Mouse (Mus musculus): ENCODE measurements around the gene Pcgf3. TPM values are rescaled to one million over a fixed set of nuclear protein-coding genes. Genes with fewer than 3 reads are reported as not detected.

The Pcgf3 gene
- polyA plus RNA-seq, 1 experiment from 2014 or later, result 35.6 TPM

- H3K9ac ChIP-seq (replicated peaks; ENCODE audit: low read depth, low read length), result no peak overlapping the region
- peaks cover 1% of the 10 kb centered on the region for H3K4me1 ChIP-seq (replicated peaks; ENCODE audit: control insufficient read depth, insufficient read depth, low read length)
- ATAC-seq, result no peak
- H3K27ac ChIP-seq (ENCODE audit: low read length), result no peak overlapping the region
- WGBS, result 72% methylated on average over 7 of the region's 7 CpGs
- peaks cover 4% of the 10 kb centered on the region for H3K36me3 ChIP-seq (ENCODE audit: control insufficient read depth, insufficient read depth)
- H3K4me2 ChIP-seq (ENCODE audit: low read length), result no peak overlapping the region
- no peaks in the 10 kb centered on the region for H3K27me3 ChIP-seq (replicated peaks; ENCODE audit: control insufficient read depth, insufficient read depth, low read length)
- H3K9me3 ChIP-seq (ENCODE audit: control insufficient read depth, low read length), result no peaks in the 10 kb centered on the region
- no peak overlapping the region for H3K4me3 ChIP-seq (replicated peaks; ENCODE audit: low read length)
Measured at GRCm38 (mm10) chr5:108543516-108544291, 82.7 kb downstream of the Pcgf3 start.

DNA sequence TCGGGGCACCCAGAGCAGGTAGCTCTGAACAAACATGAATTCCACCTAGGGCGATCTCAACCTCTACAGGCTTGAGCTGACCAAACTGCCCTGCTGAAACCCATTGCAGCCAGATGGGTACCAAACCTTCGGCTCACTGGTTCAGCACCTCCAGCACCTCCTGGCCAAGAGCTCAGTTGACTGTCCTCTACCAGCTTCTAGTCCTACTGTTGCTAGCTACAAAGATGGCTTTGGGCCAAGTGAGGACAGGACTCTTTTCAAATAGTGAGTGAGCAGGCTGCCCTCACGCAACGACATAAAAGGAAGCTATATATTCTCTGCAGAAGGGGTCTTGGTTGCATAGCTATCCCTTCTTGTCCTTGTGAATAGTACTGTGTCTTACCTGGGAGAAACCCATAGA is 86.6 kb downstream of the Pcgf3 start:
- no peak overlapping the region for H3K9ac ChIP-seq (replicated peaks; ENCODE audit: low read depth, low read length)
- H3K27ac ChIP-seq (ENCODE audit: low read length), result no peak overlapping the region
- no peaks in the 10 kb centered on the region; the same call in 1 of the 2 replicates for H3K36me3 ChIP-seq (ENCODE audit: control insufficient read depth, insufficient read depth)
- 90% methylated on average over 5 of the region's 5 CpGs for WGBS
- peaks cover 10% of the 10 kb centered on the region for H3K4me1 ChIP-seq (replicated peaks; ENCODE audit: control insufficient read depth, insufficient read depth, low read length)
- H3K9me3 ChIP-seq (ENCODE audit: control insufficient read depth, low read length), result no peaks in the 10 kb centered on the region
- no peak overlapping the region for H3K4me3 ChIP-seq (replicated peaks; ENCODE audit: low read length)
- ATAC-seq, result no peak
- H3K4me2 ChIP-seq (ENCODE audit: low read length), result no peak overlapping the region
- peaks cover 7% of the 10 kb centered on the region; the same call in 1 of the 2 replicates for H3K27me3 ChIP-seq (replicated peaks; ENCODE audit: control insufficient read depth, insufficient read depth, low read length)

- Histone ChIP-seq H3K4me1 (replicated peaks; ENCODE audit: control insufficient read depth, insufficient read depth, low read length) (peaks cover 10% of the 10 kb centered on the region), H3K36me3 (ENCODE audit: control insufficient read depth, insufficient read depth) (no peaks in the 10 kb centered on the region), H3K4me3 (replicated peaks; ENCODE audit: low read length) (peak overlapping the region; percentile 65), H3K27me3 (replicated peaks; ENCODE audit: control insufficient read depth, insufficient read depth, low read length) (peaks cover 7% of the 10 kb centered on the region; the same call in 1 of the 2 replicates), H3K9ac (replicated peaks; ENCODE audit: low read depth, low read length) (peak overlapping the region; percentile 82), H3K9me3 (ENCODE audit: control insufficient read depth, low read length) (no peaks in the 10 kb centered on the region), H3K27ac (ENCODE audit: low read length) (no peak overlapping the region), H3K4me2 (ENCODE audit: low read length) (peak overlapping the region; percentile 84)
- WGBS, result 18% methylated on average over 7 of the region's 7 CpGs
- ATAC-seq, result peak; percentile 19; the same call in 1 of the 2 replicates
Measured at GRCm38 (mm10) chr5:108549137-108549488, 88.1 kb downstream of the Pcgf3 start.

DNA sequence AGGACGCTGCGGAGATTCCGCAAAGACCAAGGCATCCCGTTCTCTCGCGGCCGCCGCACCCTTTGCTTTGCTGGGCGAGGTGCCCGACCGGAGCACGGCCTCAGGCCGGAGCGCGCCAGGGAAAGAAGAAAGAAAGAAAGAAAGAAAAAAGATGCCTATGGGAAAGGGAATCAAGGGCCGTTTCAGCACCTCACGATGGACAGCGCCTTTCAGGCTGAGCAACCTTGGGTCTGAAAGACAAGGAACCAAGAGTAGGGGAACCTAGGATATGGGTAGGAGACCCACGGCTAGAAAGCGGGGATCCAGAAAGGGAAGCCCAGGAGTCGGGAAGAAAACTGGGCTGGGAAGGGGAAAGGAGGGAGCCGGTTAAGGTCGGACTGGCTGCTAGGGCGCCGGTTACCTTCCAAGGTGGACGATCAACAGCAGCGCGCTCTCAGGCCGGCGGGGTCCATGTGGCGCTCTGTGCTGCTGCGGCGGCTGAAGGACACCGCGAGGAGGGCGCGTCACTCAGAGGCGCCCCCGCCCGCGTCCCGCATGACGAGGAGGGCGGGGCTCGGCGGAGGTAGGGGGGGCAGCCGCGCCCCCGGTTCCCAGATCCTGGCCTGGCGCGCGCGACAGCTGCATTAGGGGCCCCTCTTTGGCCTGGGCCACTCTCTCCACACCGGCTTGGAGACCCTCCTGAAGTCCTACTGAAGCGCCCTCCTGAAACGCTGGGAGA is 88.6 kb downstream of the Pcgf3 start, which contains the start of gene Cplx1:
TSS of gene Cplx1 (minus strand) at position 536 of the 718 bp plus-strand sequence.
- Histone ChIP-seq H3K36me3 (ENCODE audit: control insufficient read depth, insufficient read depth) (no peaks in the 10 kb centered on the region), H3K4me1 (replicated peaks; ENCODE audit: control insufficient read depth, insufficient read depth, low read length) (peaks cover 10% of the 10 kb centered on the region), H3K27ac (ENCODE audit: low read length) (peak within 1 kb of the TSS; percentile 24; the same call in 1 of the 2 replicates), H3K4me2 (ENCODE audit: low read length) (peak within 1 kb of the TSS; percentile 84), H3K9me3 (ENCODE audit: control insufficient read depth, low read length) (no peaks in the 10 kb centered on the region), H3K4me3 (replicated peaks; ENCODE audit: low read length) (peak within 1 kb of the TSS; percentile 65), H3K9ac (replicated peaks; ENCODE audit: low read depth, low read length) (peak within 1 kb of the TSS; percentile 82), H3K27me3 (replicated peaks; ENCODE audit: control insufficient read depth, insufficient read depth, low read length) (peaks cover 7% of the 10 kb centered on the region; the same call in 1 of the 2 replicates)
- under 1% methylated on average over 56 of the region's 56 CpGs for WGBS
- peak; percentile 93 for ATAC-seq

DNA sequence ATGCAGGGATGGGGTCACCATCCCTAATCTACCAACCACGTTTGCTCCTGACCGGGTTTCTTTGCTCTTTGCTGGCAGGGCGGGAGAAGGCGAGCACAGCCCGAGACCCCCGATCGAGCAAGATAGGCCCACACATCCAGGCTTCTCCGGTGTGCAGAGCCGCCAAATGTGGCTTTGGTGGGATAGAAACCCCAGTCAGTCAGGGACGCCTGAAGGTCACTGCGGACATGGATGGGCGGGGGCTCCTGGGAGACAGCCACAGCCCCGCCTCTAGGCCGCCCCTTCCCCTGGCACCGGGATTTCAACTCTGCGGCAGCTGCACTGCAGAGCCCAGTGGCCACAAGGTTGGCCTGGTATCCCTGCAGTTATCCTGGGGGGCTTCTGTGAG is 89.2 kb downstream of the Pcgf3 start:
- peak; percentile 66 for ATAC-seq
- H3K4me1 ChIP-seq (replicated peaks; ENCODE audit: control insufficient read depth, insufficient read depth, low read length), result peaks cover 10% of the 10 kb centered on the region
- H3K4me2 ChIP-seq (ENCODE audit: low read length), result peak overlapping the region; percentile 84
- H3K27ac ChIP-seq (ENCODE audit: low read length), result peak overlapping the region; percentile 24; the same call in 1 of the 2 replicates
- WGBS, result 1% methylated on average over 16 of the region's 16 CpGs
- no peaks in the 10 kb centered on the region for H3K36me3 ChIP-seq (ENCODE audit: control insufficient read depth, insufficient read depth)
- H3K9ac ChIP-seq (replicated peaks; ENCODE audit: low read depth, low read length), result peak overlapping the region; percentile 82
- no peaks in the 10 kb centered on the region for H3K9me3 ChIP-seq (ENCODE audit: control insufficient read depth, low read length)
- peak overlapping the region; percentile 65 for H3K4me3 ChIP-seq (replicated peaks; ENCODE audit: low read length)
- peaks cover 7% of the 10 kb centered on the region; the same call in 1 of the 2 replicates for H3K27me3 ChIP-seq (replicated peaks; ENCODE audit: control insufficient read depth, insufficient read depth, low read length)

DNA sequence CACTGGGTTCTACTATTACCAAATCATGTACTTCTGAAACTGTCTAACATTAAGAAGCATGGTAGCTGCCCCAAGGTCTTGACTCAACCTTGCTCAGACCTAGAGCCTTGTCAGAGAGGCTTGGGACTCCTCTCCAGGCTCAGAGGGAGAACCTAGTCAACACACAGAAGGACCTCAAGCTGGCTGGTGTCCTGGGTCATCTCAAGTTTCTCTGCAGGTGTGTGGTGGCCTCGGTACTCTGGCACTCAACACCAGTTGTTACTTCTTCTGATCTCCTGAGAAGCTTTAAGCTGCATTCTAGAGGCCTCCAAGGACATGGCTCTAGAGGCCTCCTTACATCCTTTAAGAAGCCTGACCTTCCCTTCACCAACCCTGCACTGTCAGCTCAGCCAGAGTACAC is 93.0 kb downstream of the Pcgf3 start:
- ATAC-seq, result no peak

More for the DNA sequence above, 93.0 kb downstream of the Pcgf3 start:
- H3K27ac ChIP-seq (ENCODE audit: low read length), result no peak overlapping the region
- H3K27me3 ChIP-seq (replicated peaks; ENCODE audit: control insufficient read depth, insufficient read depth, low read length), result peaks cover 7% of the 10 kb centered on the region; the same call in 1 of the 2 replicates
- H3K4me2 ChIP-seq (ENCODE audit: low read length), result no peak overlapping the region
- H3K9me3 ChIP-seq (ENCODE audit: control insufficient read depth, low read length), result no peaks in the 10 kb centered on the region
- H3K36me3 ChIP-seq (ENCODE audit: control insufficient read depth, insufficient read depth), result no peaks in the 10 kb centered on the region
- WGBS, result 79% methylated on average over 1 of the region's 1 CpGs
- peaks cover 5% of the 10 kb centered on the region for H3K4me1 ChIP-seq (replicated peaks; ENCODE audit: control insufficient read depth, insufficient read depth, low read length)
- H3K9ac ChIP-seq (replicated peaks; ENCODE audit: low read depth, low read length), result no peak overlapping the region
- no peak overlapping the region for H3K4me3 ChIP-seq (replicated peaks; ENCODE audit: low read length)

Other genes with a start within 250 kb of the Pcgf3 start
- 44.3 and 52.8 TPM in 2 replicates for gene Dr1, start 192.3 kb upstream of the Pcgf3 start, polyA plus RNA-seq (2015; fragmentation: Nextera tagmentation; extraction: Ambion mirVana)
- 6.8 and 7.5 TPM in 2 replicates for gene Pigg, start 148.6 kb upstream of the Pcgf3 start, polyA plus RNA-seq (2015; fragmentation: Nextera tagmentation; extraction: Ambion mirVana)
- gene Gm42517, start 93.3 kb upstream of the Pcgf3 start, polyA plus RNA-seq (2015; fragmentation: Nextera tagmentation; extraction: Ambion mirVana), result 1.2 and 1.4 TPM in 2 replicates
- 0.20 TPM in 1 of 2 replicates, not detected in the other for gene Pde6b, start 72.8 kb upstream of the Pcgf3 start, polyA plus RNA-seq (2015; fragmentation: Nextera tagmentation; extraction: Ambion mirVana)
- gene Atp5k, start 26.8 kb upstream of the Pcgf3 start, polyA plus RNA-seq (2015; fragmentation: Nextera tagmentation; extraction: Ambion mirVana), result 296 and 299 TPM in 2 replicates
- 0.08 TPM in 1 of 2 replicates, not detected in the other for gene Mfsd7a, start 12.3 kb upstream of the Pcgf3 start, polyA plus RNA-seq (2015; fragmentation: Nextera tagmentation; extraction: Ambion mirVana)
- 108 and 112 TPM in 2 replicates for gene Cplx1, start 88.8 kb downstream of the Pcgf3 start, polyA plus RNA-seq (2015; fragmentation: Nextera tagmentation; extraction: Ambion mirVana)
- gene Gak, start 168.5 kb downstream of the Pcgf3 start, polyA plus RNA-seq (2015; fragmentation: Nextera tagmentation; extraction: Ambion mirVana), result 58.2 and 60.3 TPM in 2 replicates
- gene Tmem175, start 168.5 kb downstream of the Pcgf3 start, polyA plus RNA-seq (2015; fragmentation: Nextera tagmentation; extraction: Ambion mirVana), result 24.9 and 25.7 TPM in 2 replicates
- 9.6 and 13.2 TPM in 2 replicates for gene Idua, start 199.1 kb downstream of the Pcgf3 start, polyA plus RNA-seq (2015; fragmentation: Nextera tagmentation; extraction: Ambion mirVana)
- gene Dgkq, start 208.4 kb downstream of the Pcgf3 start, polyA plus RNA-seq (2015; fragmentation: Nextera tagmentation; extraction: Ambion mirVana), result 26.5 and 31.9 TPM in 2 replicates
- gene Slc26a1, start 214.3 kb downstream of the Pcgf3 start, polyA plus RNA-seq (2015; fragmentation: Nextera tagmentation; extraction: Ambion mirVana), result 2.3 and 2.4 TPM in 2 replicates
- gene Fgfrl1, start 231.2 kb downstream of the Pcgf3 start, polyA plus RNA-seq (2015; fragmentation: Nextera tagmentation; extraction: Ambion mirVana), result 5.8 and 7.0 TPM in 2 replicates

Data from forebrain, embryonic 16.5 days (tissue).